Mouse (Mus musculus) common myeloid progenitor, adult 5-6 weeks (primary cell): Measurements from ENCODE around the gene Slc30a4. TPM values are rescaled to one million over a fixed set of nuclear protein-coding genes. Genes with fewer than 3 reads are reported as not detected.

Experiments used
- ATAC-seq: replicated peaks from 2 replicates; pipeline ENCODE4 v1.8.0; 2016; ENCODE audit warnings: low read depth, mild to moderate bottlenecking, moderate TSS enrichment, inconsistent platforms; ENCODE audit not compliant: poor library complexity, severe bottlenecking
- total RNA-seq: library from RNA; stranded (forward); fragments of 200-1000, 187-1606 nt; gene quantifications from 2 replicates; pipeline ENCODE4 v1.2.3, GENCODE M21; 2017

Slc30a4 gene
- total RNA-seq, 1 experiment from 2014 or later, result 6.1 TPM

GRCm38 (mm10) chr2:122682520-122682919, 19.9 kb downstream of the Slc30a4 start:
- no peak for ATAC-seq

GRCm38 (mm10) chr2:122681379-122682137, 20.9 kb downstream of the Slc30a4 start:
- peak; percentile 29; the same call in 1 of the 2 replicates for ATAC-seq

GRCm38 (mm10) chr2:122675126-122675525, 27.3 kb downstream of the Slc30a4 start:
- ATAC-seq, result no peak

GRCm38 (mm10) chr2:122672841-122673240, 29.6 kb downstream of the Slc30a4 start:
- peak; percentile 90 for ATAC-seq

DNA sequence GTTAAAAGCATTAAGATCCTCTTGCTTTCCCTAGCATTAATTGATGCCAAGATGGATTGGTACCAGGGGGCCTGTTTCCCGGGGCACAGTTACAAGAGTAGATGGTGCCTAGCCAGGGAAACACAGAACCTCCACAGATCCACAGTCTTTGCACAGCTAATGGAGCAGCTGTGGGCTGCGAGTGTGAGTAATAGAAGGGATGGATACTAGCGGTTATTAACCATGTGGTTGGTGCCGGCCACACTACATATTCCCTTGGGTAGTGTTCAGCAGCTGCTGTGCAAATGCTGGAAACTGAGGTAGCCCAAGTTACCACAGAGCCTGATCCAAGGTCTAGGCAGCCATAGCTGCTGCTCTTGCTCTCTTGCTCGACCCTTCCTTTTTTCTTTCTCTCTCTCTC, 30.7 kb downstream of the Slc30a4 start:
- no peak for ATAC-seq

- peak; percentile 42; the same call in 1 of the 2 replicates for ATAC-seq
Measured at GRCm38 (mm10) chr2:122667856-122668255, 34.6 kb downstream of the Slc30a4 start.

- peak; percentile 79 for ATAC-seq
Measured at GRCm38 (mm10) chr2:122665973-122666875, 36.2 kb downstream of the Slc30a4 start.

DNA sequence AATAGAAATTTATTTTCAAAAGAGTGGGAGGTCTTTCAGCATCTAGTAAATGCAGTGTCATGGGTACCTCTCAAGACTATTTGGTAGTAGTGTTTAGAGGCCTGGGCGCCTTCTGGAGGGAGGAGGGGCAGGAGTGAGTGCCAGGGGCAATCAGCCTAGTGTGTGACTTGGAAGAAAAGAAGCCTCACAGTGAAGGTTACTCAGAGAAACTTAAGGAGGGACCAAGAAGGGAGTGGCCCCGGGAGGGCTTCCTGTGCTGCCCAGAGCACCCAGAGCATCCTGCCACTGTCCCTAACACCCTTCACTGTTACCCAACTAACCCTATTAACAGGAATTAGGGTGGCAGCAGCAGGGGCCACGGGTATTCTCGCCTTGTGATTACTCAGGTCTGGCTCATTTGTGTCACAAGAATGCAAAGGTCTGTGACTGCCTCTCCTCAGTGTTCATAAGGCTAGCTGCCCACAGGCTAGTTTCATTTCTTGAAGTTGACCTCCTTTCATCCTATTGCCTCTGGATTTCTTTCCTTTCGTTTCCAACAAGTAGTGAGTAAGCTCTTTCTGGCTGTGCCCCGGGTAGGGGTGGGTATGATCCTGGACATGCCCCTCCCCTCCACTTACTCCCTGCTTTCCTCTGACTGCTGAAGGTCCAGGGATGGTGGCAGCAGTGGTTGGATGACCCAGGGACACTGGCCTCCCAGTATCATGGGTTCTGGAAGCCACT, 37.0 kb downstream of the Slc30a4 start:
- peak; percentile 26; the same call in 1 of the 2 replicates for ATAC-seq

DNA sequence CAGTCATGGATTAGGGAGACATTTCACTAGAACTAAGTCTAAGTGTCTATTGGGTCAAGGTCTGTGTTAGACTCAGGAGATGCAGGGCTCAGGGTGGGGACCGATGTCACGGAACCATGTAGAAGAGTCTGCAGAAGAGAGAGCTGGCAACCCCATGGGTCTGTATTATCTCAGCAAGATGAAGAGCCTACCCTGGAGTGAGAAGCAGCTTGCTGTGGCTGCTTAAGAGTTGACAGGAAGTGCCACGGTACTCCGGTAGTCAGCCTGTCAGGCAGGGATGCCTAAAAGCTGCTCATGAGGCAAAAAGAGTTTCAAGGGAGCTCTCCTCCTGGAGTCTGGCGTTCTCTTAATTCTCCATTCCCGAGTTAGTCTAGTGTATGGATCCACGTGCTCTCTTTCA, 42.6 kb downstream of the Slc30a4 start:
- no peak for ATAC-seq

GRCm38 (mm10) chr2:122657707-122658524, 44.5 kb downstream of the Slc30a4 start:
- peak; percentile 30; the same call in 1 of the 2 replicates for ATAC-seq

GRCm38 (mm10) chr2:122656767-122657166, 45.7 kb downstream of the Slc30a4 start:
- no peak for ATAC-seq

DNA sequence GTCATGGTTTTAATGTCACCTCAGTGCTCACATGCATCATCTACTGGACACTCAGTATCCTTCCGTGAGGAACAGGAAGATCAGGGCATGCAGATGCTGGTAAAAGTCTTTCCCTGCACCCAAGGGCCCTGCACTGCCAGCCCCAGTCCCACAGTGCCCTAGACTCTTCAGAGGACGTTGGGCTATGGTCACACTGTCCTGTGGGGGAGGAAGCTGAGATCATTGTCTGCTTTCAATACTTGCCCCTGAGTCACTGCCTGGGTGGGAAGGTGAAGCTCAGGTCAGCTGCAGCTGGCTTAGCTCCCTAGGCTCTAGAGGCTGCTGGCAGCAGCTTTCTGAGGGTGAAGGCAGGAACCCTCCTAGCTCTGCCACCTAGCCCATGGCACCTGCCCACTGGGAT, 46.4 kb downstream of the Slc30a4 start:
- ATAC-seq, result no peak

GRCm38 (mm10) chr2:122652096-122653084, 50.1 kb downstream of the Slc30a4 start:
- ATAC-seq, result peak; percentile 93

DNA sequence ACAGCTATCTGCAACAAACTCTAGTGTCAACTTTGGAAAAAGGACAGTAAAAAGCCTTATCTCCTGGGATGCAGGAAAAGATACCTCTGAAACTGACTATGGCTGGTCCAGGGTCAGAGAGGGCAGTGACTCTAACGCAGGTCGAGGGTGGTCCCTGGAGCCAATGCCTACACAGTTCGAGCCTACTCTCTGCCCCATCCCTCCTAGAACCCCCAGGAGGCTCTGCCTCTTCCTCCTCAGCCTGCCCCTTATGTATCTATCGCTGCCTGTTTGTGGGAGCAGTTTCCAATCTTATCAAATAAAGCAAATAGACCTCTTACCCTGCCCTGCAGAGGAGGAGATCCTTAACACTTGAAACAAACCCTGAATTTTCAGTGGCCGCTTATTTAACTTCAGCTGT, 63.8 kb downstream of the Slc30a4 start:
- ATAC-seq, result no peak

GRCm38 (mm10) chr2:122638029-122638428, 64.4 kb downstream of the Slc30a4 start:
- no peak for ATAC-seq

- ATAC-seq, result peak; percentile 89
Measured at GRCm38 (mm10) chr2:122637526-122637997, 64.9 kb downstream of the Slc30a4 start.

DNA sequence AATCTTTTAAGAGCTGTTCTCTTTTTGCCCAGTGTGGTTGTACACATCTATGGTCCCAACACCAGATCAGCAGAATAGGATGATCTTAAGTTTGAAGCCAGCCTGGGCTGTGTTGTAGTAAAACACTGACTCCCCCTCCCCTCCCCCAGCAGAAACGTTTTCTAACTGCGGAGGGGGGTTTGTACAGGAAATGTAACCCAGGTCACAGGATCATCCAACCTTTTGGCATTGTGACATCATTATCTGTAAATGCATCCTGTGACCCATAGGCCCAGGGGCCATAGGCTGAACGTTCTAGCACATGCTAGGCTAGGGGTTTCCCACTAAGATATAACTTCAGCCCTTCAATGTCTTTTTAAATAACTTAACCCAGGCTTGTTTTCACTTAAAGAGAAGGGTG, 65.8 kb downstream of the Slc30a4 start, which contains the start of gene AA467197:
AA467197 (plus strand) TSS at position 301 of the 400 bp plus-strand sequence.
- no peak for ATAC-seq
